Mouse (Mus musculus) kidney, embryonic 14.5 days (tissue): ENCODE data around the gene Spg7. TPM values are rescaled to one million over a fixed set of nuclear protein-coding genes. Genes with fewer than 3 reads are reported as not detected.
"Not testable (repeated sequence)": the region's sequence is repeated elsewhere in the genome, so short reads cannot be mapped to it uniquely, and the experiment has no call there.

Experiments used
- ATAC-seq: fragments of 200-750 bp; cut with Nextera tagmentation; 2 replicates; pipeline ENCODE4 v1.8.0; 2017; ENCODE audit warnings: moderate number of reproducible peaks, mild to moderate bottlenecking, moderate TSS enrichment, moderate library complexity; ENCODE audit not compliant: low FRiP score, low TSS enrichment
- H3K27ac ChIP-seq: fragments of 300-500 bp; sonication (generic); 2 replicates; pipeline ENCODE4 v1.5.1; 2014; ENCODE audit warnings: low read depth, mild to moderate bottlenecking, low read length, moderate library complexity, mixed read lengths
- H3K27me3 ChIP-seq: fragments of 300-500 bp; sonication (generic); 2 replicates; pipeline ENCODE4 v1.6.1; 2014; ENCODE audit warnings: mild to moderate bottlenecking, low read length; ENCODE audit not compliant: control insufficient read depth, insufficient read depth
- H3K36me3 ChIP-seq: fragments of 300-500 bp; sonication (generic); 2 replicates; pipeline ENCODE4 v1.6.1; 2014; ENCODE audit warnings: low read length, mixed read lengths; ENCODE audit not compliant: control insufficient read depth, insufficient read depth
- H3K4me1 ChIP-seq: fragments of 300-500 bp; sonication (generic); 2 replicates; pipeline ENCODE4 v1.6.1; 2014; ENCODE audit warnings: low read length, mixed read lengths; ENCODE audit not compliant: control insufficient read depth, insufficient read depth
- H3K4me2 ChIP-seq: fragments of 300-500 bp; sonication (generic); replicated peaks from 2 replicates; pipeline ENCODE4 v1.6.1; 2014; ENCODE audit warnings: low read depth, mild to moderate bottlenecking, low read length
- H3K4me3 ChIP-seq: fragments of 300-500 bp; sonication (generic); 2 replicates; pipeline ENCODE4 v1.5.1; 2014; ENCODE audit warnings: mild to moderate bottlenecking, low read length
- H3K9ac ChIP-seq: fragments of 300-500 bp; sonication (generic); 2 replicates; pipeline ENCODE4 v1.6.1; 2014; ENCODE audit warnings: low read depth, mild to moderate bottlenecking, low read length, moderate library complexity
- H3K9me3 ChIP-seq: fragments of 300-500 bp; sonication (generic); 2 replicates; pipeline ENCODE4 v1.6.1; 2016; ENCODE audit warnings: low read length; ENCODE audit not compliant: control insufficient read depth
- WGBS: fragments of 180-500 bp; shearing (Covaris S2); extraction: QIAGEN DNeasy Blood & Tissue Kit; methylation state at CpG from one replicate; pipeline ENCODE4 v1.1.7; 2014; 5-methylcytosine and 5-hydroxymethylcytosine counted together
- polyA plus RNA-seq: library from polyadenylated mRNA; unstranded; fragments of >200 nt; fragmentation: Nextera tagmentation; extraction: Ambion mirVana; gene quantifications from 2 replicates; pipeline ENCODE4 v1.2.1, GENCODE M21; 2014

Gene Spg7
- polyA plus RNA-seq, 1 experiment from 2014 or later: 51.2 TPM

DNA sequence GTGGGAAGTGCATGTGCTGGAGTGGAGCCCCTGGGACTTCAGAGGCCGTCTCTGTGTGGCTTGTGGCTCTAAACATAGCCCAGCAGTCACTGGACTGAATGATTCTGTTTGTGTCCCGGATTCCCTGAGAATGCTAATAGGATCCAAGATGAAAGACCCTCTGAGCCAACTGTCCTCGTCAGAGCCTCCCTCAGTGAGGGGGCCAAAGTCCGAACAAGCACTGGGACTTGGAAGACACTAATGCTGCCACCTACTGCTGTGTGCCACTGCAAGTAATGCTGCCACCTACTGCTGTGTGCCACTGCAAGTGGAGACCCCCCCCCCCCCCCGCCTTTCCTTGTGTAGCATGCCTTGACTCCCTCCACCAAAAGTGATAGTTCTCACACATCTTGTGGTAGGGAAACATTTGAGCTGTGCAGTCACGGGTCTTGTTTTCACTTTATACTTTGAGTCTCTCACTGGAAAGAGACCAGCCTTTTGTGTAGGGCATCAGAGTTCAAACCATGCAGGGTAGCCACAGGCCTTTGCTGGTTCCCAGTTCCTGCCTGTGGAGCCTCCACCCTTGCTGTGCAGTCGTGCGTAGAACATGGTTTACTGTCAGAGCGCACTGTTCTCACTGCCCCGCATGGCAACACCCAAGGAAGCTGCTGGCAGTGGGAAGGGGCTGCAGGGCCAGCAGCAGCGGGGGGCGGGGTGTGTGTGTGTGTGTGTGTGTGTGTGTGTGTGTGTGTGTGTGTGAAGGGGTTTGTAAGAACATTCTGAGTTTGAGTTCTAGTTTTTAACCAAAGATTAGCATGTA, 35.2 kb downstream of the Spg7 start:
- 59% methylated on average over 12 of the region's 12 CpGs for WGBS
- H3K27ac ChIP-seq: 0 out of 2 replicates have a peak overlapping the region, but pooled peaks have one; percentile 3
- ATAC-seq: no peak

DNA sequence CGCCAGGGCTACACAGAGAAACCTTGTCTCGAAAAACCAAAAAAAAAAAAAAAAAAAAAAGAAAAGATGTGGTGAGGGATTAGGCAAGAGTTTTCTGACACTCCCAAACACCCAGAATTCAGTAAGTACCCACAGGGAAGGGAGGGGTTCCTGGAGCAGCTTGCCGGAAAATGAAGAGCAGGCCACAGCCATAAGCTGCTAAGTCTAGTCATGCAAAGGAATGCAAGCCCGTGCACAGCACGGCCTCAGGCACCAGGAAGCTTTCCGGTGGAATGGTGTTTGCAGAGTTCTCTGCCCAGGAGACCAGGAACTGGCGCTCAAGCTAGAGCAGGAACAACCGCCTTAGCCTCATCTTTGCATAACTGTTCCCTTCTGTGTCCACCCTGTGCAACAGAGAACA, 37.5 kb downstream of the Spg7 start:
- H3K4me3 ChIP-seq: no peak overlapping the region
- H3K36me3 ChIP-seq: peaks cover 44% of the 10 kb centered on the region
- ATAC-seq: no peak
- H3K9me3 ChIP-seq: no peaks in the 10 kb centered on the region
- peak overlapping the region; percentile 32; the same call in 1 of the 2 replicates for H3K27ac ChIP-seq
- peaks cover 12% of the 10 kb centered on the region for H3K4me1 ChIP-seq
- H3K27me3 ChIP-seq: no peaks in the 10 kb centered on the region
- H3K9ac ChIP-seq: no peak overlapping the region
- WGBS: 54% methylated on average over 8 of the region's 8 CpGs
- H3K4me2 ChIP-seq: no peak overlapping the region

More for the DNA sequence above, 35.2 kb downstream of the Spg7 start:
- Histone ChIP-seq H3K4me3 (no peak overlapping the region), H3K4me1 (peaks cover 5% of the 10 kb centered on the region; the same call in 1 of the 2 replicates), H3K36me3 (peaks cover 44% of the 10 kb centered on the region), H3K27me3 (no peaks in the 10 kb centered on the region), H3K9me3 (no peaks in the 10 kb centered on the region), H3K4me2 (no peak overlapping the region), H3K9ac (no peak overlapping the region)

DNA sequence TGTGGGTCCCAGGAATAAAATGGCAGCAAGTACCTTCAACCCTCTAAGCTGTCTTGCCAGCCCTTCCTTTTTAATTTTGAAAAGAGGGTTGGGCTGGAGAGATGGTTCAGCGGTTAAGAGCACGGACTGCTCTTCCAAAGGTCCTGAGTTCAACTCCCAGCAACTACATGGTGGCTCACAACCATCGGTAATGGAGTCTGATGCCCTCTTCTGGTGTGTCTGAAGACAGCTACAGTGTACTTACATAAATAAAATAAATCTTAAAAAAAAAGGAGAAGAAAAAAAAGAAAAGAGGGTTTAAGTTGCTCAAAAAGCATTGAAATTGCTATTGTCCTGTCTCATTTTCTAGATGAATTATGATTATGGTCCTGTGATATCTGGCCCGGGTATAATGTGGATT, 38.5 kb downstream of the Spg7 start:
- peak overlapping the region; percentile 92; the same call in 1 of the 2 replicates for H3K4me2 ChIP-seq
- H3K9me3 ChIP-seq: no peaks in the 10 kb centered on the region
- no peak for ATAC-seq
- peaks cover 45% of the 10 kb centered on the region for H3K36me3 ChIP-seq
- no peak overlapping the region for H3K4me3 ChIP-seq
- H3K27ac ChIP-seq: no peak overlapping the region
- 67% methylated on average over 4 of the region's 4 CpGs for WGBS
- H3K4me1 ChIP-seq: peaks cover 12% of the 10 kb centered on the region
- no peaks in the 10 kb centered on the region for H3K27me3 ChIP-seq
- H3K9ac ChIP-seq: peak overlapping the region; percentile 96; the same call in 1 of the 2 replicates

DNA sequence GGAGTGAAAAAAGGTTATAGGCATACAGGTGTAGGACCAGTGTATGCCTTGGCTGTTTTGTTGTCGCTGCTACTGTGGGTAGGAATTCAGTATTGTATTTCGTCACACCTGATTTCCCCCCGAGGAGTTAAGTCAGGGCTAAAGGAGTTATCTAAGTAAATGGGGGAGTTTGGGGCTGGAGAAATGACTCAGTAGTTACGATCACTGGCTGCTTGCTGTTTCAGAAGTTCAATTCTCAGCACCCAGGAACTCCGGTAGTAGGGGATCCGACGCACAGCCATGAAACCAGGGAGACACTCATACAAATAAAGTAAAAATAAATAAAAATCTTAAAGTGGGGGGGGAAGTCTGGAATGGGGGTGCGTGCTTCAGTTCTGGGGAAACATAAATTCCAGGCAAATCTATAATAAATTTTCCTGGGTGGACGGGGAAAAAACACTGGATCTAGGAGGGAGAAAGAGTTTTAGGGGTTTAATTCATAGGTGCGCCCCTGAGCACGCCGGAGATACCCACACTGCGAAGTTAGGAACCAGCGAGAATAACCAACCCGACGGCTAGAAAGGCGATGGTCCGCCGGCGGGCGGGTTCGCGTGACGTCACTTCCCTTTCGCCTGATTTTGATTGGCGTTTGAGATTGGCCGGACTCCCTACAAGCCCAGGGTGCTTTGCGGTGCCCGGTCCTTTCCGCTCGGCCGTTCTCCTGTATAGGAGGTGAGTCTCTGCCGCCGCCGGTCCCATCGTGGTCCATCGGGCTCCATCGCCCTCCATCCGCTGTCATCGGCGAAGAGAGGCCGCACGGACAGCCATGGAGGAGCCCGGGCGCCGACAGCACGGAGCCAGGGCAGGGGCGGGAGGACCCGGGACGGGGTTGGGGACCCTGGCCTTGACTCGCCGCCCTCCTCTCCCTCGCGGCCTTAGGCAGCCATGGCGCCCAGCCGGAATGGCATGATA, 39.3 kb downstream of the Spg7 start, which contains the start of gene Rpl13:
Rpl13 (plus strand) TSS at position 616 of the 951 bp plus-strand sequence.
- Histone ChIP-seq H3K9me3 (no peaks in the 10 kb centered on the region), H3K27ac (peak within 1 kb of the TSS; percentile 92), H3K27me3 (no peaks in the 10 kb centered on the region), H3K9ac (peak within 1 kb of the TSS; percentile 96), H3K36me3 (peaks cover 43% of the 10 kb centered on the region), H3K4me3 (peak within 1 kb of the TSS; percentile 63), H3K4me1 (peaks cover 12% of the 10 kb centered on the region), H3K4me2 (peak within 1 kb of the TSS; percentile 92)
- peak; percentile 93 for ATAC-seq
- under 1% methylated on average over 52 of the region's 56 CpGs for WGBS

DNA sequence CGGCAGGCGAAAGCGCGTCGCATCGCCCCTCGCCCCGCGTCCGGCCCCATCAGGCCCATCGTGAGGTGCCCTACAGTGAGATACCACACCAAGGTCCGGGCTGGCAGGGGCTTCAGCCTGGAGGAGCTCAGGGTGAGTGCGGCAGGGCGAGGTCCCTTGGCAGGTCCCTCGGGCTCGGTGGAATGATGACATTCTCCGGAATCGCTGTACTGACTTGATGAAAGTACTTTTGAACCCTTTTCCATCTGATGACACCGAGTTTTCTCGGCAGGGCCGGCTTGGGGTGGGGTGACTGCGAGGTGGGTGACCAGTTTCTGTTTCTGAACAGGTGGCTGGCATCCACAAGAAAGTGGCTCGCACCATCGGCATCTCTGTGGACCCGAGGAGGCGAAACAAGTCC, 40.1 kb downstream of the Spg7 start:
- Histone ChIP-seq H3K4me2 (peak overlapping the region; percentile 92), H3K36me3 (peaks cover 35% of the 10 kb centered on the region), H3K4me3 (peak overlapping the region; percentile 63), H3K27ac (peak overlapping the region; percentile 92), H3K4me1 (peaks cover 12% of the 10 kb centered on the region), H3K9ac (peak overlapping the region; percentile 96)
- under 1% methylated on average over 25 of the region's 26 CpGs for WGBS
- not testable (repeated sequence) for H3K9me3 ChIP-seq, H3K27me3 ChIP-seq, ATAC-seq

DNA sequence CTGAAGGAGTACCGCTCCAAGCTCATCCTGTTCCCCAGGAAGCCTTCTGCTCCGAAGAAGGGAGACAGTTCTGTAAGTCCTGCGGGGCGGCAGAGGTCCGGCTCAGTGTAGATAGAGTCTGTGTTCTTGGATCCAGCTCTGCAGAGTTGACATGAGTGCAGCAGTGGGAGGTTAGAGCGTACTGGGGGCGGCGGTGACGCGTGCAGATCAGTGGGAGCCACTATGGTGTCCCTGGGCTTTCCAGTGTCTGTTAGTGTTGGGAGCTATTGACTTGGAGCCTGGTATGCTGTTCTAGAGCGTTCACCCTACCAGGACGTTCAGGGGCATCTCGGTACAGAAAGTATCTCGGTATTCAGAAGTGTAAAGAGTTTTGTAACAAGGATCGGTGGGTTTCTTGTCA, 40.5 kb downstream of the Spg7 start:
- WGBS: 13% methylated on average over 14 of the region's 15 CpGs
- Histone ChIP-seq H3K36me3 (peaks cover 32% of the 10 kb centered on the region), H3K9ac (peak overlapping the region; percentile 96), H3K9me3 (no peaks in the 10 kb centered on the region), H3K27me3 (no peaks in the 10 kb centered on the region), H3K27ac (peak overlapping the region; percentile 92; the same call in 1 of the 2 replicates), H3K4me1 (peaks cover 12% of the 10 kb centered on the region), H3K4me2 (peak overlapping the region; percentile 92), H3K4me3 (peak overlapping the region; percentile 63)
- ATAC-seq: no peak

DNA sequence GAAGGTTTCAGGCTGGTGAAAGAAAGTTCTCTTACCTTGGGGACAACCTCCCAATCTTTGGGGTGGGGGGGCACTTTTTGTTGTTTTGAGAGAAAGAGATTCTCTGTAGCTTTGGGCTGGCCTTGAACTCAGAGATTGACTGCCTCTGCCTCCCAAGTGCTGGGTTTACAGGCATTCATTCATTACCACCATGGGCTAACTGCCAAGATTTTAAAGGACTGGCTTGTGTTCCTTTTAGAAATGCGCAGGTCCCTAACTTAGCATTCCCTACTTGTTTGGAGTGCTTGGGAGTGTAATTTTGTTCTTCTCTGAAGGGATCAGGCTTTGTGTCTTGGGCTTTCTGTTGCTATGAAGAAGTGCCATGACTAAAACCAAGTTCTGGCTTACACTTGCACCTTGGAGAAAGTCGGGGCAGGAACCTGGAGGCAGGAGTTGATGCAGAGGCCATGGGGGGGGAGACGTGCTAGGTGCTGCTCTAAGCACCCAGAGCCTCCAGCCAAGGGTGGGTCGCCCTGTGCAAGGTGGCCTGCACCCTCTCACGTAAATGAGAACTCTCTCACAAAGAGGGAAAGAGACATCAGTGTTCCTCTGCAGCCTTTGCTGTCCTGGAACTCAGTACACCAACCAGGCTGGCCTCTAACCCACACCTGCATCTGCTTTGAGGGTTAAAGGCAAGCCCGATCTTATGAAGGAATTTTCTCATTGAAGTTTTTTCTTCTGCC, 41.5 kb downstream of the Spg7 start:
- Histone ChIP-seq H3K9me3 (no peaks in the 10 kb centered on the region), H3K27me3 (no peaks in the 10 kb centered on the region), H3K4me1 (peaks cover 12% of the 10 kb centered on the region), H3K4me3 (peak overlapping the region; percentile 63), H3K36me3 (peaks cover 28% of the 10 kb centered on the region), H3K4me2 (peak overlapping the region; percentile 92), H3K27ac (no peak overlapping the region), H3K9ac (peak overlapping the region; percentile 96; the same call in 1 of the 2 replicates)
- no peak for ATAC-seq
- 92% methylated on average over 6 of the region's 6 CpGs for WGBS

DNA sequence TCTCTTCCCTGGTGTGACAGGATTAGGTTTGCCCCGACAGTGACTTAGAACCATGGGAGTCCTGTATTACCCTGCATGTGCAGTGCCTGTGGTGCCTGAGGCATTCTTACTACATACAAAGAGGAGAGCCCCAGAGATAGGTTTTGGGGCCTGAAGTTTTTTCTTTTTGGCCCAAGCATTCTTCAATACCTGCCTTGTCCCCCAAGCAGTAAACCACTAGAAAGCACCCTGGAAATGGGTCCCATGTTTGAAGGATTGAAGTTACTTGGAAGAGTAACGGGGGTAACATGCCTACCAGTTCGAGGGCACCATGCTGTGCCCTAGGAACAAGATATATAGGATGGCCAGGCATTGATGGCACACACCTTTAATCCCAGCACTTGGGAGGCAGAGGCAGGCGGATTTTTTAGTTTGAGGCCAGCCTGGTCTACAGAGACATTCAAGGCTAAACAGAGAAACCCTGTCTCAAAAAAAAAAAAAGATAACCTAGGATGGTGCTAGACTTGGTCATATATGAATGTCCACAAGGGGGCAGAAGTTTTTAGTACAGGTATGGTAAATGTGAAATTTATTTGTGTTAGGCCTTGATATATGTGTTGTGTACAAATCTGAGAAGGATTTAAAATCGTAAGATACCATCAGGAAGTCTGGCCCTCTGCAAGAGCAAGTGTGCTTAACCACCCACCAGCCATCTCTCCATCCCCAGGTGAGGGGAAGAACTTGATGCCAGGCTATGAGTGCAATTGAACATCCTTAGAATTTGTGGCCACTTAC, 43.0 kb downstream of the Spg7 start:
- H3K4me3 ChIP-seq: no peak overlapping the region
- WGBS: 71% methylated on average over 5 of the region's 5 CpGs
- H3K9me3 ChIP-seq: no peaks in the 10 kb centered on the region
- peaks cover 12% of the 10 kb centered on the region for H3K4me1 ChIP-seq
- no peaks in the 10 kb centered on the region for H3K27me3 ChIP-seq
- H3K4me2 ChIP-seq: no peak overlapping the region
- no peak overlapping the region for H3K9ac ChIP-seq
- no peak overlapping the region for H3K27ac ChIP-seq
- 0 out of 2 replicates have a peak, but pooled peaks have one; percentile 1 for ATAC-seq
- H3K36me3 ChIP-seq: peaks cover 26% of the 10 kb centered on the region
